Comparison of ENCODE assay signal across 10 mouse cellular contexts in genomic region chr19:42776813-42777212, GRCm38 (mm10). TPM values are rescaled to one million over a fixed set of nuclear protein-coding genes. Genes with fewer than 3 reads are reported as not detected.
DNase-seq lines count a peak whose midpoint lies in the region; ATAC-seq and TF ChIP-seq lines count a peak whose summit lies in the region.
"Had no signal": no experiment of that assay in that cellular context is flagged by ENCODE, and none has a peak within 500 bp of the region (broad histone marks: within the 10 kb centered on the region; RNA-seq: fewer than 3 reads in every experiment).

No protein-coding gene starts in this region.

- no peaks in the 10 kb centered on the region for H3K36me3 ChIP-seq in kidney, embryonic 16.5 days (ENCODE audit: insufficient read depth, low read length)
- peaks cover 3 to 40% of the 10 kb centered on the region in 2 experiments for H3K36me3 ChIP-seq in CH12.LX (replicated peaks in 1 of 2; ENCODE audit: control insufficient read depth in 1 of 2, insufficient read depth in 1 of 2, low read length in 1 of 2)
- H3K36me3 ChIP-seq: intestine, embryonic 15.5 days; midbrain, embryonic 12.5 days had no signal

- dilution Hi-C loops in CH12.LX (cut with MboI; ENCODE audit: extremely low pct_ligation_motif_present, extremely low pct_unique_long_range_greater_than_20kb, low sequenced_read_pairs): no loop called here

- H3K9ac ChIP-seq in kidney, embryonic 16.5 days (replicated peaks; ENCODE audit: low read length): no peak overlapping the region
- no peak overlapping the region for H3K9ac ChIP-seq in CH12.LX (ENCODE audit: insufficient read depth, low read depth)
- H3K9ac ChIP-seq: intestine, embryonic 15.5 days; midbrain, embryonic 12.5 days had no signal

- DNase-seq in kidney, adult 18-20 months: peak; percentile 57
- DNase-seq in A20 (ENCODE audit: low read depth, low spot score) (peak; percentile 65), CH12.LX (ENCODE audit: extremely low read depth) (peak; percentile 44)
- peak; percentile 36 for DNase-seq in kidney, postnatal 14 days
- DNase-seq in left cerebral cortex, adult 18-20 months (ENCODE audit: low spot score in 2 of 2): no peak
- DNase-seq in urinary bladder, postnatal 4 days (ENCODE audit: low spot score in 2 of 2): no peak
- no peak for DNase-seq in frontal cortex, postnatal 25 days (ENCODE audit: low spot score in 2 of 2)

- TF ChIP-seq EP300 in CH12.LX (IDR thresholded peaks at IDR 0.05; ENCODE audit: low read length): no peak

- no peak for TF ChIP-seq POLR2A in CH12.LX (IDR thresholded peaks at IDR 0.05; ENCODE audit: low read depth, low read length)

- H3K4me2 ChIP-seq in kidney, embryonic 16.5 days (replicated peaks; ENCODE audit: low read depth, low read length): no peak overlapping the region
- no peak overlapping the region for H3K4me2 ChIP-seq in CH12.LX (ENCODE audit: insufficient read depth, low read depth, poor library complexity, severe bottlenecking)
- H3K4me2 ChIP-seq: intestine, embryonic 15.5 days; midbrain, embryonic 12.5 days had no signal

- H3K27ac ChIP-seq in kidney, embryonic 16.5 days (ENCODE audit: low read length): no peak overlapping the region
- no peak overlapping the region for H3K27ac ChIP-seq in CH12.LX (ENCODE audit: insufficient read depth, low read depth)
- H3K27ac ChIP-seq: intestine, embryonic 15.5 days; midbrain, embryonic 12.5 days had no signal

- WGBS in kidney, embryonic 16.5 days: 100% methylated on average over 1 of the region's 1 CpGs

- TF ChIP-seq RAD21 in CH12.LX (IDR thresholded peaks at IDR 0.05; ENCODE audit: low read depth, low read length): peak; percentile 63

- ATAC-seq in kidney, embryonic 16.5 days (ENCODE audit: low FRiP score, low TSS enrichment): no peak
- ATAC-seq: intestine, embryonic 15.5 days had no signal

- no peak overlapping the region for H3K4me3 ChIP-seq in kidney, embryonic 16.5 days (ENCODE audit: low read length)
- H3K4me3 ChIP-seq in CH12.LX (replicated peaks in 1 of 3; ENCODE audit: low read depth in 2 of 3, low read length in 2 of 3, poor library complexity in 1 of 3): no peak overlapping the region
- H3K4me3 ChIP-seq: intestine, embryonic 15.5 days; midbrain, embryonic 12.5 days had no signal

- no peaks in the 10 kb centered on the region for H3K27me3 ChIP-seq in kidney, embryonic 16.5 days (ENCODE audit: insufficient read depth, low read length)
- no peaks in the 10 kb centered on the region for H3K27me3 ChIP-seq in CH12.LX (replicated peaks)
- H3K27me3 ChIP-seq: intestine, embryonic 15.5 days; midbrain, embryonic 12.5 days had no signal

- no peaks in the 10 kb centered on the region for H3K79me2 ChIP-seq in CH12.LX (replicated peaks; ENCODE audit: control insufficient read depth, extremely low read depth, insufficient read depth, poor library complexity, severe bottlenecking)

- in situ Hi-C loops in CH12.LX (cut with MboI; ENCODE audit: low pct_ligation_motif_present, low pct_unique_long_range_greater_than_20kb, low sequenced_read_pairs): no loop called here

- H3K4me1 ChIP-seq in kidney, embryonic 16.5 days (ENCODE audit: insufficient read depth, low read length): peaks cover 3% of the 10 kb centered on the region; the same call in 1 of the 2 replicates
- H3K4me1 ChIP-seq in CH12.LX (ENCODE audit: control insufficient read depth in 1 of 2, insufficient read depth in 2 of 2): peaks cover 7 to 19% of the 10 kb centered on the region in 2 experiments

- no peaks in the 10 kb centered on the region for H3K9me3 ChIP-seq in kidney, embryonic 16.5 days (ENCODE audit: low read length)
- no peaks in the 10 kb centered on the region for H3K9me3 ChIP-seq in CH12.LX (replicated peaks; ENCODE audit: low read length)
- H3K9me3 ChIP-seq: intestine, embryonic 15.5 days; midbrain, embryonic 12.5 days had no signal

- peak; percentile 64 to 66 for TF ChIP-seq CTCF in CH12.LX (conservative IDR thresholded peaks at IDR 0.05 in 1 of 2, IDR thresholded peaks at IDR 0.05 in 1 of 2; ENCODE audit: low read depth in 2 of 2, low read length in 2 of 2)

TF ChIP-seq in CH12.LX, 34 proteins besides CTCF, POLR2A, EP300 and RAD21:
- TF ChIP-seq KAT2A (IDR thresholded peaks at IDR 0.05; ENCODE audit: insufficient replicate concordance, low read length) (no peak), ZC3H11A (IDR thresholded peaks at IDR 0.05; ENCODE audit: low read depth, low read length) (no peak), E2F4 (IDR thresholded peaks at IDR 0.05; ENCODE audit: insufficient replicate concordance, low read depth, low read length) (no peak), SMC3 (IDR thresholded peaks at IDR 0.05; ENCODE audit: low read depth, low read length) (peak; percentile 44), ZNF384 (IDR thresholded peaks at IDR 0.05; ENCODE audit: low read depth, low read length) (no peak), ZMIZ1 (IDR thresholded peaks at IDR 0.05; ENCODE audit: low read depth, low read length) (no peak), NELFE (IDR thresholded peaks at IDR 0.05; ENCODE audit: low read depth, low read length) (no peak), GABPA (IDR thresholded peaks at IDR 0.05; ENCODE audit: insufficient replicate concordance, low read depth, low read length) (no peak), CHD1 (IDR thresholded peaks at IDR 0.05; ENCODE audit: low read depth, low read length) (no peak), CHD2 (IDR thresholded peaks at IDR 0.05; ENCODE audit: low read length) (no peak), MYC (IDR thresholded peaks at IDR 0.05; ENCODE audit: low read depth, low read length) (peak; percentile 67; the same call in 1 of the 2 replicates), MAZ (IDR thresholded peaks at IDR 0.05; ENCODE audit: low read depth, low read length) (no peak), TCF12 (IDR thresholded peaks at IDR 0.05; ENCODE audit: low read depth, low read length) (no peak), MAX (IDR thresholded peaks at IDR 0.05; ENCODE audit: low read length) (0 out of 2 replicates have a peak, but pooled peaks have one; percentile 33), ETS1 (conservative IDR thresholded peaks at IDR 0.05; ENCODE audit: low read depth, low read length) (no peak), RCOR1 (conservative IDR thresholded peaks at IDR 0.05; ENCODE audit: low read depth, low read length) (no peak)

RNA-seq across cellular contexts. Expression of gene Hps1, which starts 3.0 kb away (rescaled TPM):
- 16.8 and 16.9 TPM in 2 replicates for polyA plus RNA-seq in kidney, embryonic 16.5 days (2015; fragmentation: Nextera tagmentation; extraction: Ambion mirVana)
- 21.8 and 29.7 TPM in 2 replicates for total RNA-seq in CH12.LX (2012; rRNA removed)
- total RNA-seq in CH12.LX (2014; rRNA removed): 16.0 and 17.7 TPM in 2 replicates
- polyA plus RNA-seq in CH12.LX (2012; ENCODE audit: insufficient read length, low read depth): 21.4 and 22.6 TPM in 2 replicates
- 1 to 10 TPM; 8.3 to 8.6 TPM for total RNA-seq in left cerebral cortex, adult 18-20 months (2021)

RNA-seq across cellular contexts. Expression of gene Pyroxd2, which starts 24.2 kb away (rescaled TPM):
- 9.7 and 9.9 TPM in 2 replicates for polyA plus RNA-seq in kidney, embryonic 16.5 days (2015; fragmentation: Nextera tagmentation; extraction: Ambion mirVana)
- total RNA-seq in CH12.LX (2012; rRNA removed) (not detected in 2 replicates), CH12.LX (2014; rRNA removed) (0.18 TPM in 1 of 2 replicates, not detected in the other)
- 0.10 TPM in 1 of 2 replicates, not detected in the other for polyA plus RNA-seq in CH12.LX (2012; ENCODE audit: insufficient read length, low read depth)
- total RNA-seq in left cerebral cortex, adult 18-20 months (2021): 1 to 10 TPM; 2.9 to 3.0 TPM

Comparison
In these comparisons a context has a peak if more than half of its experiments do, and no peak if none do; other contexts are left out.
1. DNase-seq: peak in kidney, adult 18-20 months (single experiment), A20 (single experiment), CH12.LX (single experiment) and kidney, postnatal 14 days (single experiment); none in left cerebral cortex, adult 18-20 months (0 of 2), urinary bladder, postnatal 4 days (0 of 2) and frontal cortex, postnatal 25 days (0 of 2).